Mouse (Mus musculus) thymus, adult 18-20 months (tissue): ENCODE data around the gene Pard3.

Source experiments
- DNase-seq, 2 experiments: peaks; one replicate each; pipeline ENCODE4 v3.0.0; 2022; ENCODE audit warnings: mixed read lengths in 2 of 2

The Pard3 gene

GRCm38 (mm10) chr8:127638232-127639087 is 574.8 kb downstream of the Pard3 start:
- no peak for DNase-seq

- no peak for DNase-seq
Measured at GRCm38 (mm10) chr8:127639088-127639453, 575.4 kb downstream of the Pard3 start.

GRCm38 (mm10) chr8:127655559-127655958 is 591.9 kb downstream of the Pard3 start:
- DNase-seq, result no peak
